Mouse (Mus musculus) lung, postnatal 0 days (tissue): ENCODE measurements around the gene Cd22. TPM values are rescaled to one million over a fixed set of nuclear protein-coding genes. Genes with fewer than 3 reads are reported as not detected.

ENCODE experiments used
- ATAC-seq: fragments of 200-750 bp; cut with Nextera tagmentation; 2 replicates; pipeline ENCODE4 v1.8.0; 2017; ENCODE audit warnings: moderate library complexity
- DNase-seq: peaks from one replicate; pipeline ENCODE4 v3.0.0-alpha.2; 2016; ENCODE audit warnings: low spot score
- H3K27ac ChIP-seq: fragments of 300-500 bp; sonication (generic); 2 replicates; pipeline ENCODE4 v1.5.1; 2014; ENCODE audit warnings: antibody characterized with exemption, mild to moderate bottlenecking, low read length, mixed read lengths
- H3K27me3 ChIP-seq: fragments of 300-500 bp; sonication (generic); replicated peaks from 2 replicates; pipeline ENCODE4 v1.6.1; 2014; ENCODE audit warnings: low read length, mixed read lengths; ENCODE audit not compliant: insufficient read depth
- H3K36me3 ChIP-seq: fragments of 300-500 bp; sonication (generic); 2 replicates; pipeline ENCODE4 v1.6.1; 2014; ENCODE audit warnings: low read length, mixed read lengths; ENCODE audit not compliant: insufficient read depth
- H3K4me1 ChIP-seq: fragments of 300-500 bp; sonication (generic); 2 replicates; pipeline ENCODE4 v1.6.1; 2014; ENCODE audit warnings: antibody characterized with exemption, low read depth, low read length, mixed read lengths; ENCODE audit not compliant: insufficient read depth
- H3K4me2 ChIP-seq: fragments of 300-500 bp; sonication (generic); replicated peaks from 2 replicates; pipeline ENCODE4 v1.6.1; 2014; ENCODE audit warnings: low read depth, mild to moderate bottlenecking, low read length, moderate library complexity, mixed read lengths
- H3K4me3 ChIP-seq: fragments of 300-500 bp; sonication (generic); 2 replicates; pipeline ENCODE4 v1.5.1; 2014; ENCODE audit warnings: low read depth, low read length
- H3K9ac ChIP-seq: fragments of 300-500 bp; sonication (generic); replicated peaks from 2 replicates; pipeline ENCODE4 v1.6.1; 2014; ENCODE audit warnings: low read depth, mild to moderate bottlenecking
- H3K9me3 ChIP-seq: fragments of 300-500 bp; sonication (generic); 2 replicates; pipeline ENCODE4 v1.6.1; 2016; ENCODE audit warnings: low read length, mixed read lengths
- CTCF ChIP-seq: IDR thresholded peaks from 2 replicates; pipeline ENCODE4 v1.5.1; 2016; ENCODE audit warnings: antibody characterized with exemption, mild to moderate bottlenecking
- EP300 ChIP-seq: IDR thresholded peaks from 2 replicates; pipeline ENCODE4 v1.6.1; 2016; ENCODE audit warnings: antibody characterized with exemption, mild to moderate bottlenecking, control low read depth
- WGBS: fragments of 180-500 bp; shearing (Covaris S2); extraction: QIAGEN DNeasy Blood & Tissue Kit; methylation state at CpG from one replicate; pipeline ENCODE4 v1.1.7; 2014; 5-methylcytosine and 5-hydroxymethylcytosine counted together
- polyA plus RNA-seq: library from polyadenylated mRNA; unstranded; fragments of >200 nt; fragmentation: Nextera tagmentation; extraction: Ambion mirVana; gene quantifications from 2 replicates; pipeline ENCODE4 v1.2.1, GENCODE M21; 2015

Cd22 gene
- polyA plus RNA-seq, 1 experiment from 2014 or later = 0.79 TPM

GRCm38 (mm10) chr7:30892515-30892914, 12.4 kb upstream of the Cd22 start:
- Histone ChIP-seq H3K4me1 (no peaks in the 10 kb centered on the region; the same call in 1 of the 2 replicates), H3K9me3 (no peaks in the 10 kb centered on the region), H3K27me3 (no peaks in the 10 kb centered on the region), H3K9ac (no peak overlapping the region), H3K27ac (no peak overlapping the region), H3K36me3 (no peaks in the 10 kb centered on the region), H3K4me2 (no peak overlapping the region), H3K4me3 (no peak overlapping the region)
- peak; percentile 78 for ATAC-seq
- 41% methylated on average over 3 of the region's 3 CpGs for WGBS
- DNase-seq = peak; percentile 67
- no peak for TF ChIP-seq EP300
- TF ChIP-seq CTCF = no peak

GRCm38 (mm10) chr7:30891746-30892145, 11.6 kb upstream of the Cd22 start:
- no peak overlapping the region for H3K4me3 ChIP-seq
- no peaks in the 10 kb centered on the region for H3K9me3 ChIP-seq
- ATAC-seq (no peak), DNase-seq (no peak)
- no peak for TF ChIP-seq EP300
- TF ChIP-seq CTCF = no peak
- no peaks in the 10 kb centered on the region; the same call in 1 of the 2 replicates for H3K4me1 ChIP-seq
- H3K36me3 ChIP-seq = no peaks in the 10 kb centered on the region
- WGBS = 72% methylated on average over 9 of the region's 9 CpGs
- no peak overlapping the region for H3K27ac ChIP-seq
- H3K4me2 ChIP-seq = no peak overlapping the region
- H3K9ac ChIP-seq = no peak overlapping the region
- H3K27me3 ChIP-seq = no peaks in the 10 kb centered on the region

GRCm38 (mm10) chr7:30890681-30891080, 10.5 kb upstream of the Cd22 start:
- Histone ChIP-seq H3K4me1 (no peaks in the 10 kb centered on the region; the same call in 1 of the 2 replicates), H3K27me3 (no peaks in the 10 kb centered on the region), H3K9ac (no peak overlapping the region), H3K4me3 (no peak overlapping the region), H3K36me3 (no peaks in the 10 kb centered on the region), H3K9me3 (no peaks in the 10 kb centered on the region), H3K27ac (no peak overlapping the region), H3K4me2 (no peak overlapping the region)
- 49% methylated on average over 2 of the region's 2 CpGs for WGBS
- no peak for DNase-seq
- TF ChIP-seq EP300 (no peak), CTCF (no peak)
- ATAC-seq = no peak

GRCm38 (mm10) chr7:30888786-30889185, 8.6 kb upstream of the Cd22 start:
- Histone ChIP-seq H3K4me2 (no peak overlapping the region), H3K9ac (no peak overlapping the region), H3K4me1 (no peaks in the 10 kb centered on the region; the same call in 1 of the 2 replicates), H3K27me3 (no peaks in the 10 kb centered on the region), H3K27ac (no peak overlapping the region), H3K9me3 (no peaks in the 10 kb centered on the region), H3K36me3 (no peaks in the 10 kb centered on the region), H3K4me3 (no peak overlapping the region)
- no peak for TF ChIP-seq EP300
- TF ChIP-seq CTCF = no peak
- DNase-seq = no peak
- ATAC-seq = no peak
- WGBS = 71% methylated on average over 7 of the region's 7 CpGs

- H3K9ac ChIP-seq = no peak overlapping the region
- H3K4me2 ChIP-seq = no peak overlapping the region
- no peaks in the 10 kb centered on the region for H3K36me3 ChIP-seq
- DNase-seq (no peak), ATAC-seq (no peak)
- no peaks in the 10 kb centered on the region for H3K27me3 ChIP-seq
- H3K4me1 ChIP-seq = no peaks in the 10 kb centered on the region; the same call in 1 of the 2 replicates
- TF ChIP-seq CTCF = no peak
- TF ChIP-seq EP300 = no peak
- no peak overlapping the region for H3K4me3 ChIP-seq
- H3K9me3 ChIP-seq = no peaks in the 10 kb centered on the region
- WGBS = 79% methylated on average over 14 of the region's 14 CpGs
- H3K27ac ChIP-seq = no peak overlapping the region
Measured at GRCm38 (mm10) chr7:30887568-30888188, 7.5 kb upstream of the Cd22 start.

GRCm38 (mm10) chr7:30886852-30887251, 6.7 kb upstream of the Cd22 start:
- H3K4me3 ChIP-seq = no peak overlapping the region
- H3K27me3 ChIP-seq = no peaks in the 10 kb centered on the region
- 75% methylated on average over 4 of the region's 4 CpGs for WGBS
- TF ChIP-seq CTCF (no peak), EP300 (no peak)
- no peak overlapping the region for H3K27ac ChIP-seq
- no peaks in the 10 kb centered on the region for H3K4me1 ChIP-seq
- no peak for ATAC-seq
- no peaks in the 10 kb centered on the region for H3K36me3 ChIP-seq
- H3K9me3 ChIP-seq = no peaks in the 10 kb centered on the region
- no peak for DNase-seq
- H3K4me2 ChIP-seq = no peak overlapping the region
- H3K9ac ChIP-seq = no peak overlapping the region

- no peaks in the 10 kb centered on the region for H3K9me3 ChIP-seq
- no peaks in the 10 kb centered on the region for H3K36me3 ChIP-seq
- no peak for TF ChIP-seq EP300
- no peak for TF ChIP-seq CTCF
- H3K27ac ChIP-seq = no peak overlapping the region
- no peak overlapping the region for H3K4me3 ChIP-seq
- no peak overlapping the region for H3K9ac ChIP-seq
- no peaks in the 10 kb centered on the region for H3K4me1 ChIP-seq
- H3K4me2 ChIP-seq = no peak overlapping the region
- H3K27me3 ChIP-seq = no peaks in the 10 kb centered on the region
- ATAC-seq = no peak
- DNase-seq = no peak
Measured at GRCm38 (mm10) chr7:30884047-30884446, 3.9 kb upstream of the Cd22 start.
